Mouse (Mus musculus): ENCODE data around the gene Fcor.

DNA sequence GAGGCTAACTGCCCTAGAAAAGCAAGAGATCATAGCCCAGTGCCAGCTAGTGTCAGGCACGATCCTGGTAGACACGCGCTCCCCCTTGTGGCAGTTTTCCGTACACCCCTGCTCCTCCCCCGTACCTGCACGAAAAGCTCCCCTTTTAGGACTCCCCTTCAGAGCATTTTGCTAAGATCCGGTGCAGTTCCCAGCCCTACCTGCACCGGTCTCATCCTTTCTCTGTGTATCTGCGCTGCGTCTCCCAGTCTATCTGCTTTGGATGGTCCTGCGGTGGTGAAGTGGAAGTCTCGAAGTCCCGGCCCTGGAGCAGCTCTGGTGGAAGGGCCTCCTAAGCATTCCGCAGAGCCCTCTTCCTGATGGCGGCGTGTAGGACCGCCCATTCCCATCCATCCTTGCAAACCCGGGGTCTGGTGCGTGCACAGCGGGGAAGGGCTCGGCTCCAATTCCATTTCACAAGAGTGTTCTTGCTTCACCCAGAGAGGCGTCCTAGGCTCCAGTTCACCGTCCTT is at the start of gene Fcor:
- TF ChIP-seq GATA1 (IDR thresholded peaks at IDR 0.05; ENCODE audit: borderline replicate concordance, low read length) (no peak), FLI1 (IDR thresholded peaks at IDR 0.05; ENCODE audit: low read length) (no peak)

All from megakaryocyte, embryonic 14.5 days (primary cell).